Mouse (Mus musculus) intestine, embryonic 16.5 days (tissue): ENCODE measurements at regions not wholly inside any gene's neighbourhood (a gene's known extent, or its start where the extent isn't known, plus 50 kb on each side); places are given as distances from the start of the nearest gene placed in this dataset.
A peak's percentile ranks its signal among the peaks of the same experiment; 100 is the strongest.
"Not testable (repeated sequence)": the region's sequence is repeated elsewhere in the genome, so short reads cannot be mapped to it uniquely, and the experiment has no call there.

Source experiments
- ATAC-seq: fragments of 200-750 bp; cut with Nextera tagmentation; 2 replicates; pipeline ENCODE4 v1.8.0; 2017; ENCODE audit warnings: moderate TSS enrichment, moderate library complexity
- H3K27ac ChIP-seq: fragments of 300-500 bp; sonication (generic); 2 replicates; pipeline ENCODE4 v1.5.1; 2014; ENCODE audit warnings: mild to moderate bottlenecking, low read length
- H3K27me3 ChIP-seq: fragments of 300-500 bp; sonication (generic); replicated peaks from 2 replicates; pipeline ENCODE4 v1.6.1; 2014; ENCODE audit warnings: low read length, control low read depth, mixed read lengths; ENCODE audit not compliant: control insufficient read depth, insufficient read depth
- H3K36me3 ChIP-seq: fragments of 300-500 bp; sonication (generic); 2 replicates; pipeline ENCODE4 v1.6.1; 2014; ENCODE audit warnings: low read length, control low read depth; ENCODE audit not compliant: control insufficient read depth, insufficient read depth
- H3K4me1 ChIP-seq: fragments of 300-500 bp; sonication (generic); 2 replicates; pipeline ENCODE4 v1.6.1; 2014; ENCODE audit warnings: low read length, control low read depth, mixed read lengths; ENCODE audit not compliant: control insufficient read depth, insufficient read depth
- H3K4me2 ChIP-seq: fragments of 300-500 bp; sonication (generic); 2 replicates; pipeline ENCODE4 v1.6.1; 2014; ENCODE audit warnings: low read depth, low read length, control low read depth
- H3K4me3 ChIP-seq: fragments of 300-500 bp; sonication (generic); 2 replicates; pipeline ENCODE4 v1.5.1; 2014; ENCODE audit warnings: mild to moderate bottlenecking, low read length
- H3K9ac ChIP-seq: fragments of 300-500 bp; sonication (generic); 2 replicates; pipeline ENCODE4 v1.6.1; 2014; ENCODE audit warnings: low read depth, low read length
- H3K9me3 ChIP-seq: fragments of 300-500 bp; sonication (generic); 2 replicates; pipeline ENCODE4 v1.6.1; 2016; ENCODE audit warnings: low read length, control low read depth; ENCODE audit not compliant: control insufficient read depth
- WGBS: fragments of 180-500 bp; shearing (Covaris S2); extraction: QIAGEN DNeasy Blood & Tissue Kit; methylation state at CpG from one replicate; pipeline ENCODE4 v1.1.7; 2014; 5-methylcytosine and 5-hydroxymethylcytosine counted together

GRCm38 (mm10) chr2:17111177-17111576, 620.1 kb downstream of the Nebl start:
- H3K27me3 ChIP-seq: no peaks in the 10 kb centered on the region
- H3K4me3 ChIP-seq: no peak overlapping the region
- no peak overlapping the region for H3K4me2 ChIP-seq
- H3K27ac ChIP-seq: no peak overlapping the region
- peak; percentile 76 for ATAC-seq
- H3K9me3 ChIP-seq: no peaks in the 10 kb centered on the region
- 22% methylated on average over 1 of the region's 1 CpGs for WGBS
- no peaks in the 10 kb centered on the region for H3K4me1 ChIP-seq
- no peaks in the 10 kb centered on the region for H3K36me3 ChIP-seq
- no peak overlapping the region for H3K9ac ChIP-seq

GRCm38 (mm10) chr2:17101161-17101560, 630.1 kb downstream of the Nebl start:
- no peak overlapping the region for H3K9ac ChIP-seq

GRCm38 (mm10) chr2:17097546-17097945, 633.7 kb downstream of the Nebl start:
- no peak overlapping the region for H3K4me3 ChIP-seq
- H3K36me3 ChIP-seq: no peaks in the 10 kb centered on the region
- H3K4me2 ChIP-seq: no peak overlapping the region
- H3K9ac ChIP-seq: no peak overlapping the region
- peaks cover 14% of the 10 kb centered on the region for H3K9me3 ChIP-seq
- H3K27ac ChIP-seq: no peak overlapping the region
- 75% methylated on average over 17 of the region's 20 CpGs for WGBS
- no peak for ATAC-seq
- no peaks in the 10 kb centered on the region for H3K27me3 ChIP-seq
- no peaks in the 10 kb centered on the region for H3K4me1 ChIP-seq

More at GRCm38 (mm10) chr2:17101161-17101560, 630.1 kb downstream of the Nebl start:
- no peak for ATAC-seq
- no peaks in the 10 kb centered on the region for H3K36me3 ChIP-seq
- no peaks in the 10 kb centered on the region for H3K27me3 ChIP-seq
- H3K4me3 ChIP-seq: no peak overlapping the region
- H3K4me2 ChIP-seq: no peak overlapping the region
- no peaks in the 10 kb centered on the region for H3K4me1 ChIP-seq
- peaks cover 14% of the 10 kb centered on the region for H3K9me3 ChIP-seq
- no peak overlapping the region for H3K27ac ChIP-seq

- no peak overlapping the region for H3K4me2 ChIP-seq
- ATAC-seq: no peak
- no peak overlapping the region for H3K9ac ChIP-seq
- no peaks in the 10 kb centered on the region for H3K4me1 ChIP-seq
- 76% methylated on average over 1 of the region's 1 CpGs for WGBS
- no peaks in the 10 kb centered on the region for H3K36me3 ChIP-seq
- no peak overlapping the region for H3K4me3 ChIP-seq
- H3K27ac ChIP-seq: no peak overlapping the region
- no peaks in the 10 kb centered on the region for H3K9me3 ChIP-seq
- H3K27me3 ChIP-seq: no peaks in the 10 kb centered on the region
Observed at GRCm38 (mm10) chr2:17091454-17091853, 639.8 kb downstream of the Nebl start.

- Histone ChIP-seq H3K4me1 (no peaks in the 10 kb centered on the region), H3K4me3 (no peak overlapping the region), H3K4me2 (no peak overlapping the region), H3K27me3 (no peaks in the 10 kb centered on the region), H3K9me3 (no peaks in the 10 kb centered on the region), H3K9ac (no peak overlapping the region), H3K27ac (no peak overlapping the region), H3K36me3 (no peaks in the 10 kb centered on the region)
- ATAC-seq: no peak
- 93% methylated on average over 2 of the region's 2 CpGs for WGBS
Observed at GRCm38 (mm10) chr2:17081266-17081665, 650.0 kb downstream of the Nebl start.

GRCm38 (mm10) chr2:17065149-17066145, 665.8 kb downstream of the Nebl start:
- H3K4me3 ChIP-seq, H3K4me1 ChIP-seq, ATAC-seq, H3K9me3 ChIP-seq, H3K27me3 ChIP-seq, H3K36me3 ChIP-seq, H3K4me2 ChIP-seq, H3K27ac ChIP-seq, H3K9ac ChIP-seq: not testable (repeated sequence)
- WGBS: 88% methylated on average over 24 of the region's 26 CpGs
